Mouse (Mus musculus): ENCODE data around the gene Gse1.

The Gse1 gene

GRCm38 (mm10) chr8:120448131-120448530, 219.9 kb downstream of the Gse1 start:
- no peak for DNase-seq (ENCODE audit: low read depth, low spot score)

GRCm38 (mm10) chr8:120449139-120449538, 220.9 kb downstream of the Gse1 start:
- no peak for DNase-seq (ENCODE audit: low read depth, low spot score)

DNA sequence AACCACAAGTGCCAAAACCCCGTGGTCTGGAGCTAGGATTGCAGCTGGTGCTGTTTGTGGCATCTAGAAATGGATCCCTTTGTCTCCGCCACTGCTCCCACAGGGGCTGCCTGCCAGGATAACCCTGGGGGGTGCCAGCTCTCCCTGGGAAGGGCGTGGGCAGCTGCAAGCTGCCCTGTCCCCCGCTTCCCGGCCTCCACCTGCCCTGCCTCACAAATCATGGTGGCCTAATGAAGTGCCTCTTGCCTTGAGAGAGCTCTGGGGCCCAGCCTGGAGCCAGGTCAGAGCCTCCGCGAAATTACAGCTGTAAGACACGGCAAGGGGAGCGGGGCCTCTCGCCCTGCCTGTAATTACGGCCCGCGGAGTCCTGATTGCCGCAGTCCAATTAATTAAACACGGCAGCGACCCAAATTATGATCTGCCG, 221.4 kb downstream of the Gse1 start:
- DNase-seq (ENCODE audit: low read depth, low spot score): peak; percentile 36

DNA sequence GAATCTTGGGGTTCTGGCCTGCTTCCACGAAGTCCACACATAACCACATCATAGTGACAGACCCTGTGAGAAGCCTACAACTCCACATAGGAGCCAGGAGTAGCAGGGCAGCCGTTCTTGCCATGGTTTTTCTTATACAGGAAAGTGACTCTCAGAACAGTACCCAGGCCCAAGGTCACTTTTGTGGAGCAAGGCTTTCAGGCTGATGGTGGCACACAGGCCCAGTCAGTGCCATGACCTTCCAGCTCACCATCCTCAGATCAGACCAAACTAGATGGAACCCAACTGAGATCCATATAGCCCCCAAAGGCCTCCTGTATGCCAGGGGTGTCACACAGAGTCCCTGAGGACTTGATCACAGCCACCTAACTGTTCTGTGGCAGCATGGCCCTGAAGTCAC, 223.9 kb downstream of the Gse1 start:
- no peak for DNase-seq (ENCODE audit: low read depth, low spot score)

GRCm38 (mm10) chr8:120454404-120454803, 226.1 kb downstream of the Gse1 start:
- DNase-seq (ENCODE audit: low read depth, low spot score): no peak

- DNase-seq (ENCODE audit: low read depth, low spot score): no peak
These were observed 232.1 kb downstream of the Gse1 start for GRCm38 (mm10) chr8:120460375-120460774.

DNA sequence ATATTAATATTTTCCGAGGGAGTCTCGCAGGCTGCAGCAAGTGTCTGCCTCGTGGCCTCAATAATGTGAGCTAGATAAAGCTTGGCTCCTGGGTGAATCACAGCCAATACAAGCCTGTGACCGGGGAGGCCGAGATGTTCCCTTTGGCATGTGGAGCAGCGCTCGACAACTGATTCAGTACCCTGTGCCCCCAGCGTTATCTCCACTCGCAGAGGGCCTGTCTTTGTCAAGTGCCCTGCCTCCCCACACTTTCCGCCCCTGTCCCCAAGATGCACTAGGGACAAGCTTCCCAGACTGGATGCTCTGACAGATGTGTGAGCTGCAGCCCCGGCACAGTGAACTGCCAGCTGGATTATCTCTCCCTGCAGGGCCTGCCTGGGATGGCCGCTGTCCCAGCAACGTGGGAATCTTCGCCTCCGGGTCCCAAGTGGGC, 233.9 kb downstream of the Gse1 start:
- no peak for DNase-seq (ENCODE audit: low read depth, low spot score)

GRCm38 (mm10) chr8:120462611-120463010, 234.4 kb downstream of the Gse1 start:
- no peak for DNase-seq (ENCODE audit: low read depth, low spot score)

DNA sequence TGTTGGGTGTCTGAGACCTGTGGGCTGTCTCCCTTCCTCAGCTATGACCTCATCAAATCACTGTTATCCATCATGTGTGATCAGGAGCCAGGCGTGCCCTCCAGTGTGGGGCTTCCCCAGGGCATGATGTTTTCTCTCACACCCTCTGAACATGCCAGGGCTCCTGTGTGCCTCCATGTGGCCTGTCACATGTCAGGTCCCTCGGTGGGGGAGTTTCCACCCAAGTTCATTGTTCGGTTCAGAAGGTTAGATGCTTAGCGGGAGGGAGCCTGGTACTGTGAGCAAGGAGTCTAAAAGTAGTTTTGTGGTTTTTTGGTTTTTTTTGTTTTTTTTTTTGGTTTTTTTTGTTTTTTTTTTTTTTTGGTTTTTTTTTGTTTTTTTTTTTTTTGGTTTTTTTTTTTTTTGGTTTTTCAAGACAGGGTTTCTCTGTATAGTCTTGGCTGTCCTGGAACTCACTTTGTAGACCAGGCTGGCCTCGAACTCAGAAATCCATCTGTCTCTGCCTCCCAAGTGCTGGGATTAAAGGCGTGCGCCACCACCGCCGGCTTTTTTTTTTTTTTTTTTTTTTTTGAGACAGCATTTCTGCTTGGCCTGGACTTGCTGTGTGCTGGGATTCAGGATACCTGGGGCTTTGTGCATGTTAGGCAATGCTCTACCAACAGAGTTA, 235.8 kb downstream of the Gse1 start:
- no peak for DNase-seq (ENCODE audit: low read depth, low spot score)

DNA sequence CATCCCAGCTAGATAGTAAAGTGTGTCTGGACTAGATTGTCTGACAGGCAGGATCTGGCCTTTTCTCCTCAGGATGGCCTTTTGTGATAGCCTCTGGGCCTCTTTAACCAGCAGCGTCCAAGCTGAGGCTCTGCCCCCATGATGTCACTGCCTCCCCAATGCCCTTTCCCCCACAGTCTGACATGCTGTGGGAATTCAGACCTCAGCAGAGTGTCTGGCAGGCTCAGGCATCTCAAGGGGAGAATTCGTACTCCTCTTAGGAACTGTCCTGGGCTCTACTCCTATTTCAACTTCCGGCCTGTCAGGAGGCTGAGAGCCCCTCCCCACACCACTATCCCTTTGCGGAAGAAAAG, 236.3 kb downstream of the Gse1 start:
- DNase-seq (ENCODE audit: low read depth, low spot score): no peak

DNA sequence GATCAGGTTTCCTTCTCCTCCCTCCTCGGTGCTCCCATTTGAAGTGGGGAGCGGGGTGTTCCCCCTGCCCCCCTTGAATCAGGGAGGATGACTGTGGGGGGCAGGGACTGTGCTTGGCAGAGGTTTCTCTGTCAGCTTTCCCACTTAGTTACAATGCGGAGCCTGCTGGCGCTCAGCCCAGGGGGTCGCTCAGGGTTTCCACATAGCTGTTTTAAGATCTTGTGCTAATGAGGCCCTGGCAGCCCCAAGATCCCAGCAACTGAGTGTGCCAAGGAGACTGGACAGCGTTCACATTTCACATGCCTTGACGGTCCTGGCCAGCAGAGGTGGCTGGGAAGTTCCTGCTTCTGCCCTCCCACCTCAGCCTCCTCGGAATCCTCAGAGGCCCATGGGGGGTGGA, 237.5 kb downstream of the Gse1 start:
- DNase-seq (ENCODE audit: low read depth, low spot score): no peak

DNA sequence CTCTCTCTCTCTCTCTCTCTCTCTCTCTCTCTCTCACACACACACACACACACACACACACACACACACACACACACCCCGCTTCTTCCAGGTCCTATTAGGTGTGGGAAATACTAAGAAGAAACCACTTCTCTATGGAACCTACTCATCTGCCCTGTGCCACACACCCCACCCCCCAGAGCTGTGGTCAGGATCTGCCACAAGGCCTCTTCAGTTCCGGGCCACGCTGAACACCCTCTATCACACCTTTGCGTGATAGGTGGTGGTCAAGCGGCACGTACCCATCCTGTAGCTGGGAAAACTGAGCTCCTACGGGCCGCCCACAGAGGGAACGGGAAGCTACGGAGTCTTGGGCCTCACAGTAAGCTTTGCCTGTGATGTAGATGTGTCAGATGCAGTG, 238.0 kb downstream of the Gse1 start:
- no peak for DNase-seq (ENCODE audit: low read depth, low spot score)

DNA sequence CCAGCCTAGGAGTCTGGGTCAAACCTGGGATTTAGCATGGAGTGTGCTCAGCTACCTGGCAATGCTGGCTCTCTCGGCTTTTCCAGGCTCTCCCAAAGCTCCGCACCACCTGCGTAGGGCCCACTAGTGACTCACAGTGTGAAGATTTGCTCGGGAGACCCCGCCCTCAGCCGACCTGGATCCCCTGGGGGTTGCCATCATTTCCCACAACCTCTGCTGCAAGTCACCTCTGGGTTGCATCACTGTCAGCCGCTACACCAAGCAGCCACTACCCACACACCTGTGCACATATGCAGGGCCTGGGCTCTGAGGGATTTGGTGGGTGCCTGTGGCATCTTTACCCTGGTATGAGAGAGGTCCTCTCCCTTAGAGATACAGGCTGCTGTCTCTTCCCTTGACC, 239.3 kb downstream of the Gse1 start:
- no peak for DNase-seq (ENCODE audit: low read depth, low spot score)

GRCm38 (mm10) chr8:120470170-120470569, 241.9 kb downstream of the Gse1 start:
- no peak for DNase-seq (ENCODE audit: low read depth, low spot score)

DNA sequence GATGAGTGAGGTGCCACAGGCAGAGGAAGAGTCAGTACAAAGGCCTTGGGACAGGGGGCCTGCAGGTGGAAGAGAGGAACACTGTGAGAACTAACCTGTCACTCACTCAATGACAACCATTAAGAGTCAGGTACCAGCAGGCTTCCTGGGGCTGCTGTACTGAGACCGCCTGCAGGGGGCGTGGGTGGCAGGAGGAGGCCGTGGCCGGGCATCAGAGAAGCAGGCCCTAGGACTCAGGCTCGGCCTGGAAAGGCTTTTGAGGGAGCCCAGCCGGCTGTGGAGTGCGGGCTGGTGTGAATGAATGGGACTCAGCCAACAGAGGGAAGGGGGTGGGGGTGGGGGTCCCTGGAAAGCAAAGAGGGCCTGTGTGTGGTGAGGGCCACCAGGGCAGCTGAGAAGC, 242.9 kb downstream of the Gse1 start:
- no peak for DNase-seq (ENCODE audit: low read depth, low spot score)

DNA sequence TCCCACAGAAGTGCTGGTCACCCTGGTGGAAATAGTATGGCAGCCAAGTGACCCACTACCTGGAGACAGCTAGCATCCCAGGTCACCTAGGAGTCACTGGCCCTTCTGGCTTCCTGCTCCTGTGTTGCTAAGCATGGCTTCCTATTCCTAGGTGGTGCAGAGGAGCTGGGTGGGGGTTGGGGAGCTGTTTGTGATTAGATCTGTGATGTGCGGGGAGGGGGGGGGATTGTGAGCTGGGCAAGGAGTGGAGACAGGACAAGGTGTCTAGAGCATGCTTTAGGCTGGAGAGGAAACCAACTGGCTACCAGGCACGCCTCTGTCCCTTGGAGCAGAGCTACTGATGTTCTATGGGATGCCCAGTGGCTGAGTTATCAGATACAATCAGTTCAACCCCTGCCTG, 243.5 kb downstream of the Gse1 start:
- no peak for DNase-seq (ENCODE audit: low read depth, low spot score)

DNA sequence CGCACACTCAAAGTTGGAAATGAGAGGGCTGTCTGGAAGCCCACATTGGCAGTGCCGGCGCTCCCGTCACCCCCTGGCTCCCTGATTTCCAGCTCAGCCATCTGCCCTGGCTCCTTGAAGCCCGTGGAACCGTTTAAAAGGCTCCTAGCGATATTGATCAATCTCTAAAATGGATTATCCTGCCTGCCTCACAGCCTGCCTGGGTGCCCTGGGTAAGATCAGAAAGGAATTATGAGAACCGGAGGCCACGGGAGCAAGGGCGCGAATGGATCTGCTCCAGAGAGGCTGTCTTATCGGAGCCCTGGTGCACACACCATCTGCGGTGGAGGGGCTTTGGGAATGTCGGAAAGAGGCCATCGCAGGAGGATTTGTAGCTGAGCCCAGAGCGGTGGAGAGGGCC, 244.0 kb downstream of the Gse1 start:
- DNase-seq (ENCODE audit: low read depth, low spot score): no peak

- DNase-seq (ENCODE audit: low read depth, low spot score): no peak
These were observed 245.6 kb downstream of the Gse1 start for GRCm38 (mm10) chr8:120473729-120474364.

GRCm38 (mm10) chr8:120474496-120475235, 246.4 kb downstream of the Gse1 start:
- DNase-seq (ENCODE audit: low read depth, low spot score): no peak

DNA sequence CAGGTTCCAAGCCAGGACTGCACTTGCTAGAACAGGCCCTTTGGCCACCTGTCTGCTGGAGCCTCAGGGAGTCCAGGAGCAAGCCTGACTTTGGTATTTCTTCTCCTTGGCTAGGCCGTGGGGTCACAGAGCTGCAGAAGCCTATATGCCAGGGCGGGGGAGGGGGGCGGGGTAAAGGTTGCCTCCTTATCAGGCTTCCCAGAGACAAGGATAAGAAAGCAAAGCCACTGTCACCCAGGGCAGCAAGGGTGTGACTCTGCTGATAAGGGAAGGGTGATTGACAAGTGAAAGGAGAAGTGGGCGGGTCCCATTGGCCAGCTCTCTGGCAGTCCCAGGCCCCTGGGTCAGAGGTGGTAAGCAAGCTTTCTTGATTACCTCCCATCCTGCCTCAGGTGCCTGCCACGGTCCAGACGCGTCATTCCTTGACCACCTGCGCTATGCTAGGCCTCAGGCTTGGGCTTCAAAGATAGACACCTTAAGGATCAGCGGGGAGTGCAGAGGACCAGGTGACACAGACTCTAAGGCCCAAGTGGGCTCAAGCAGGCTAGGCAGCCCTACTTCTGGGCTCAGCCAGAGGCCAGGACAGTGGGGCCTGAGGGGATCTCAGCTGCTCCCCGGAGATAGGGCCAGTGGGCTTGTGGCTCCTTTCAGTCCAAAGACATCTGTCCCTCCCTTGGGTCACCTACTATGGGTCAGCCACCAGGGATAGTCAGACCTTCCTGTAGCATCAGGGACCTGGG, 247.4 kb downstream of the Gse1 start:
- no peak for DNase-seq (ENCODE audit: low read depth, low spot score)

GRCm38 (mm10) chr8:120476711-120477575, 248.7 kb downstream of the Gse1 start:
- DNase-seq (ENCODE audit: low read depth, low spot score): no peak

Data from brain, embryonic 18.5 days (tissue).